Mouse (Mus musculus): ENCODE data around the gene Sp3.
"Not testable (repeated sequence)": the region's sequence is repeated elsewhere in the genome, so short reads cannot be mapped to it uniquely, and the experiment has no call there.

Sp3 gene

GRCm38 (mm10) chr2:72916170-72916569 is 64.1 kb downstream of the Sp3 start:
- DNase-seq (ENCODE audit: low spot score): no peak

- no peak for DNase-seq (ENCODE audit: low spot score)
Observed at GRCm38 (mm10) chr2:72915245-72915930, 64.9 kb downstream of the Sp3 start.

GRCm38 (mm10) chr2:72913458-72913760 is 66.8 kb downstream of the Sp3 start:
- DNase-seq (ENCODE audit: low spot score): no peak

GRCm38 (mm10) chr2:72912708-72913457 is 67.4 kb downstream of the Sp3 start:
- no peak for DNase-seq (ENCODE audit: low spot score)

- DNase-seq (ENCODE audit: low spot score): no peak
Observed at GRCm38 (mm10) chr2:72911527-72911926, 68.7 kb downstream of the Sp3 start.

GRCm38 (mm10) chr2:72909046-72909445 is 71.2 kb downstream of the Sp3 start:
- DNase-seq (ENCODE audit: low spot score): no peak

- DNase-seq (ENCODE audit: low spot score): no peak
Observed at GRCm38 (mm10) chr2:72908191-72908910, 71.9 kb downstream of the Sp3 start.

- DNase-seq (ENCODE audit: low spot score): no peak
Observed at GRCm38 (mm10) chr2:72906745-72907144, 73.5 kb downstream of the Sp3 start.

GRCm38 (mm10) chr2:72902816-72903680 is 77.2 kb downstream of the Sp3 start:
- DNase-seq (ENCODE audit: low spot score): not testable (repeated sequence)

GRCm38 (mm10) chr2:72898782-72899305 is 81.4 kb downstream of the Sp3 start:
- no peak for DNase-seq (ENCODE audit: low spot score)

- no peak for DNase-seq (ENCODE audit: low spot score)
Observed at GRCm38 (mm10) chr2:72898094-72898781, 82.0 kb downstream of the Sp3 start.

- no peak for DNase-seq (ENCODE audit: low spot score)
Observed at GRCm38 (mm10) chr2:72889806-72890205, 90.4 kb downstream of the Sp3 start.
